Comparison of ENCODE assay signal across 17 mouse cellular contexts in genomic region chr3:96599411-96599810, GRCm38 (mm10). TPM values are rescaled to one million over a fixed set of nuclear protein-coding genes. Genes with fewer than 3 reads are reported as not detected.
DNase-seq lines count a peak whose midpoint lies in the region; ATAC-seq and TF ChIP-seq lines count a peak whose summit lies in the region.
"Had no signal": no experiment of that assay in that cellular context is flagged by ENCODE, and none has a peak within 500 bp of the region (broad histone marks: within the 10 kb centered on the region; RNA-seq: fewer than 3 reads in every experiment).

No protein-coding gene starts in this region.

- no peak overlapping the region for H3K9ac ChIP-seq in hindbrain, embryonic 14.5 days
- no peak overlapping the region for H3K9ac ChIP-seq in embryonic facial prominence, embryonic 14.5 days (ENCODE audit: low read depth, low read length)
- H3K9ac ChIP-seq in forebrain, postnatal 0 days: no peak overlapping the region
- H3K9ac ChIP-seq in midbrain, postnatal 0 days (replicated peaks; ENCODE audit: low read length, poor library complexity, severe bottlenecking): no peak overlapping the region
- no peak overlapping the region for H3K9ac ChIP-seq in kidney, embryonic 14.5 days (ENCODE audit: low read depth, low read length)

- peaks cover 46% of the 10 kb centered on the region for H3K27me3 ChIP-seq in hindbrain, embryonic 10.5 days (ENCODE audit: insufficient read depth, poor library complexity, severe bottlenecking)
- H3K27me3 ChIP-seq in hindbrain, embryonic 14.5 days (ENCODE audit: control insufficient read depth, insufficient read depth, low read length): no peaks in the 10 kb centered on the region
- H3K27me3 ChIP-seq in embryonic facial prominence, embryonic 14.5 days (replicated peaks; ENCODE audit: control insufficient read depth, insufficient read depth, low read length): peaks cover 7% of the 10 kb centered on the region
- no peaks in the 10 kb centered on the region for H3K27me3 ChIP-seq in forebrain, postnatal 0 days (ENCODE audit: insufficient read depth, low read length)
- no peaks in the 10 kb centered on the region for H3K27me3 ChIP-seq in midbrain, postnatal 0 days (ENCODE audit: insufficient read depth, low read length)
- peaks cover 32% of the 10 kb centered on the region for H3K27me3 ChIP-seq in kidney, embryonic 14.5 days (ENCODE audit: control insufficient read depth, insufficient read depth, low read length)
- H3K27me3 ChIP-seq: Patski had no signal

- DNase-seq in hindbrain, embryonic 10.5 days (ENCODE audit: low spot score): no peak
- no peak for DNase-seq in hindbrain, embryonic 14.5 days (ENCODE audit: low spot score)
- no peak for DNase-seq in embryonic facial prominence, embryonic 14.5 days (ENCODE audit: low spot score)
- DNase-seq in forebrain, postnatal 0 days: no peak
- DNase-seq in midbrain, postnatal 0 days (ENCODE audit: low spot score): no peak
- DNase-seq in cerebellum, adult 18-20 months: no peak
- DNase-seq: adrenal gland, postnatal 14 days; heart, adult 18-20 months; kidney, adult 18-20 months; left cerebral cortex, postnatal 4 days; lung, embryonic 14.5 days had no signal

- H3K4me2 ChIP-seq in hindbrain, embryonic 14.5 days (replicated peaks): no peak overlapping the region
- 0 out of 2 replicates have a peak overlapping the region, but pooled peaks have one; percentile 99 for H3K4me2 ChIP-seq in embryonic facial prominence, embryonic 14.5 days (ENCODE audit: low read depth, low read length)
- H3K4me2 ChIP-seq in forebrain, postnatal 0 days (ENCODE audit: low read depth): peak overlapping the region; percentile 100; the same call in 1 of the 2 replicates
- H3K4me2 ChIP-seq in midbrain, postnatal 0 days (ENCODE audit: low read depth, low read length, poor library complexity, severe bottlenecking): 0 out of 2 replicates have a peak overlapping the region, but pooled peaks have one; percentile 96
- H3K4me2 ChIP-seq in kidney, embryonic 14.5 days (replicated peaks; ENCODE audit: low read depth, low read length): no peak overlapping the region

- TF ChIP-seq CTCF in forebrain, postnatal 0 days (IDR thresholded peaks at IDR 0.05; ENCODE audit: low read depth): no peak
- no peak for TF ChIP-seq CTCF in midbrain, postnatal 0 days (IDR thresholded peaks at IDR 0.05)

- H3K27ac ChIP-seq in hindbrain, embryonic 10.5 days: 0 out of 2 replicates have a peak overlapping the region, but pooled peaks have one; percentile 87
- no peak overlapping the region for H3K27ac ChIP-seq in hindbrain, embryonic 14.5 days
- H3K27ac ChIP-seq in embryonic facial prominence, embryonic 14.5 days (replicated peaks; ENCODE audit: low read depth, low read length): no peak overlapping the region
- no peak overlapping the region for H3K27ac ChIP-seq in forebrain, postnatal 0 days (ENCODE audit: low read depth, low read length)
- no peak overlapping the region for H3K27ac ChIP-seq in midbrain, postnatal 0 days (ENCODE audit: low read depth, low read length)
- H3K27ac ChIP-seq in kidney, embryonic 14.5 days (ENCODE audit: low read depth, low read length): no peak overlapping the region
- H3K27ac ChIP-seq: stomach, postnatal 0 days had no signal

- peaks cover 12% of the 10 kb centered on the region; the same call in 1 of the 2 replicates for H3K36me3 ChIP-seq in hindbrain, embryonic 10.5 days
- H3K36me3 ChIP-seq in hindbrain, embryonic 14.5 days (replicated peaks; ENCODE audit: control insufficient read depth, insufficient read depth): no peaks in the 10 kb centered on the region
- no peaks in the 10 kb centered on the region for H3K36me3 ChIP-seq in embryonic facial prominence, embryonic 14.5 days (ENCODE audit: control insufficient read depth, insufficient read depth, low read length)
- no peaks in the 10 kb centered on the region for H3K36me3 ChIP-seq in forebrain, postnatal 0 days (ENCODE audit: insufficient read depth)
- no peaks in the 10 kb centered on the region for H3K36me3 ChIP-seq in midbrain, postnatal 0 days (ENCODE audit: insufficient read depth, low read length)
- no peaks in the 10 kb centered on the region for H3K36me3 ChIP-seq in kidney, embryonic 14.5 days (ENCODE audit: control insufficient read depth, insufficient read depth, low read length)

- no peak for ATAC-seq in hindbrain, embryonic 14.5 days (ENCODE audit: low FRiP score)
- ATAC-seq in embryonic facial prominence, embryonic 14.5 days (ENCODE audit: low read depth): no peak
- no peak for ATAC-seq in forebrain, postnatal 0 days
- ATAC-seq in midbrain, postnatal 0 days (ENCODE audit: low FRiP score): no peak
- ATAC-seq in kidney, embryonic 14.5 days (ENCODE audit: low FRiP score, low TSS enrichment): no peak
- ATAC-seq: Patski had no signal

- H3K4me1 ChIP-seq in hindbrain, embryonic 10.5 days (replicated peaks): peaks cover 82% of the 10 kb centered on the region
- H3K4me1 ChIP-seq in hindbrain, embryonic 14.5 days (replicated peaks; ENCODE audit: control insufficient read depth, insufficient read depth, low read length): peaks cover 57% of the 10 kb centered on the region
- peaks cover 34% of the 10 kb centered on the region for H3K4me1 ChIP-seq in embryonic facial prominence, embryonic 14.5 days (ENCODE audit: control insufficient read depth, insufficient read depth, low read length)
- peaks cover 23% of the 10 kb centered on the region for H3K4me1 ChIP-seq in forebrain, postnatal 0 days (ENCODE audit: insufficient read depth)
- peaks cover 20% of the 10 kb centered on the region; the same call in 1 of the 2 replicates for H3K4me1 ChIP-seq in midbrain, postnatal 0 days (ENCODE audit: insufficient read depth, low read length)
- peaks cover 37% of the 10 kb centered on the region for H3K4me1 ChIP-seq in kidney, embryonic 14.5 days (ENCODE audit: control insufficient read depth, insufficient read depth, low read length)

- WGBS in hindbrain, embryonic 10.5 days: 64% methylated on average over 3 of the region's 3 CpGs
- WGBS in hindbrain, embryonic 14.5 days: 59% methylated on average over 3 of the region's 3 CpGs
- 64% methylated on average over 3 of the region's 3 CpGs for WGBS in embryonic facial prominence, embryonic 14.5 days
- WGBS in forebrain, postnatal 0 days: 84% methylated on average over 3 of the region's 3 CpGs
- WGBS in midbrain, postnatal 0 days: 81% methylated on average over 3 of the region's 3 CpGs
- 79% methylated on average over 3 of the region's 3 CpGs for WGBS in kidney, embryonic 14.5 days

- H3K4me3 ChIP-seq in hindbrain, embryonic 10.5 days: peak overlapping the region; percentile 59; the same call in 1 of the 2 replicates
- no peak overlapping the region for H3K4me3 ChIP-seq in hindbrain, embryonic 14.5 days (replicated peaks; ENCODE audit: low read length)
- no peak overlapping the region for H3K4me3 ChIP-seq in embryonic facial prominence, embryonic 14.5 days (ENCODE audit: low read depth, low read length)
- H3K4me3 ChIP-seq in forebrain, postnatal 0 days (ENCODE audit: low read depth, low read length): no peak overlapping the region
- no peak overlapping the region for H3K4me3 ChIP-seq in midbrain, postnatal 0 days (ENCODE audit: low read depth, low read length)
- H3K4me3 ChIP-seq in kidney, embryonic 14.5 days (ENCODE audit: low read length): no peak overlapping the region

- no peaks in the 10 kb centered on the region for H3K9me3 ChIP-seq in hindbrain, embryonic 10.5 days
- no peaks in the 10 kb centered on the region for H3K9me3 ChIP-seq in hindbrain, embryonic 14.5 days (ENCODE audit: control insufficient read depth, low read length)
- no peaks in the 10 kb centered on the region for H3K9me3 ChIP-seq in embryonic facial prominence, embryonic 14.5 days (ENCODE audit: control insufficient read depth, low read length)
- H3K9me3 ChIP-seq in forebrain, postnatal 0 days (ENCODE audit: low read length): no peaks in the 10 kb centered on the region
- H3K9me3 ChIP-seq in midbrain, postnatal 0 days (ENCODE audit: low read length): no peaks in the 10 kb centered on the region
- H3K9me3 ChIP-seq in kidney, embryonic 14.5 days (ENCODE audit: control insufficient read depth, low read length): no peaks in the 10 kb centered on the region
- H3K9me3 ChIP-seq: megakaryocyte, embryonic 14.5 days had no signal

RNA-seq across cellular contexts. Expression of gene Lix1l, which starts 1.5 kb away (rescaled TPM):
- 5.4 and 5.5 TPM in 2 replicates for polyA plus RNA-seq in hindbrain, embryonic 10.5 days (2016; fragmentation: Nextera tagmentation; extraction: Ambion mirVana)
- 6.1 and 6.4 TPM in 2 replicates for polyA plus RNA-seq in hindbrain, embryonic 14.5 days (2014; fragmentation: Nextera tagmentation; extraction: Ambion mirVana)
- 9.1 and 10.1 TPM in 2 replicates for polyA plus RNA-seq in embryonic facial prominence, embryonic 14.5 days (2014; fragmentation: Nextera tagmentation; extraction: Ambion mirVana)
- total RNA-seq in forebrain, postnatal 0 days (2014; rRNA removed): 53.5 and 59.9 TPM in 2 replicates
- polyA plus RNA-seq in forebrain, postnatal 0 days (2015; fragmentation: Nextera tagmentation; extraction: Ambion mirVana): 3.5 and 3.7 TPM in 2 replicates
- 38.0 and 52.9 TPM in 2 replicates for total RNA-seq in midbrain, postnatal 0 days (2014; rRNA removed)
- polyA plus RNA-seq in midbrain, postnatal 0 days (2015; fragmentation: Nextera tagmentation; extraction: Ambion mirVana): 3.2 TPM in 2 replicates
- 5.8 and 7.0 TPM in 2 replicates for polyA plus RNA-seq in kidney, embryonic 14.5 days (2014; fragmentation: Nextera tagmentation; extraction: Ambion mirVana)

RNA-seq across cellular contexts. Expression of gene Ankrd34a, which starts 3.0 kb away (rescaled TPM):
- 0.92 and 1.5 TPM in 2 replicates for polyA plus RNA-seq in hindbrain, embryonic 10.5 days (2016; fragmentation: Nextera tagmentation; extraction: Ambion mirVana)
- 17.5 and 22.3 TPM in 2 replicates for polyA plus RNA-seq in hindbrain, embryonic 14.5 days (2014; fragmentation: Nextera tagmentation; extraction: Ambion mirVana)
- 2.7 and 3.0 TPM in 2 replicates for polyA plus RNA-seq in embryonic facial prominence, embryonic 14.5 days (2014; fragmentation: Nextera tagmentation; extraction: Ambion mirVana)
- total RNA-seq in forebrain, postnatal 0 days (2014; rRNA removed): 17.7 and 19.3 TPM in 2 replicates
- polyA plus RNA-seq in forebrain, postnatal 0 days (2015; fragmentation: Nextera tagmentation; extraction: Ambion mirVana): 17.6 and 19.2 TPM in 2 replicates
- total RNA-seq in midbrain, postnatal 0 days (2014; rRNA removed): 21.5 and 32.7 TPM in 2 replicates
- 16.3 and 21.0 TPM in 2 replicates for polyA plus RNA-seq in midbrain, postnatal 0 days (2015; fragmentation: Nextera tagmentation; extraction: Ambion mirVana)
- polyA plus RNA-seq in kidney, embryonic 14.5 days (2014; fragmentation: Nextera tagmentation; extraction: Ambion mirVana): 1.8 and 2.4 TPM in 2 replicates

RNA-seq across cellular contexts. Expression of gene Polr3gl, which starts 5.4 kb away (rescaled TPM):
- 25.3 and 29.4 TPM in 2 replicates for polyA plus RNA-seq in hindbrain, embryonic 10.5 days (2016; fragmentation: Nextera tagmentation; extraction: Ambion mirVana)
- polyA plus RNA-seq in hindbrain, embryonic 14.5 days (2014; fragmentation: Nextera tagmentation; extraction: Ambion mirVana): 11.0 and 18.5 TPM in 2 replicates
- polyA plus RNA-seq in embryonic facial prominence, embryonic 14.5 days (2014; fragmentation: Nextera tagmentation; extraction: Ambion mirVana): 8.9 and 11.0 TPM in 2 replicates
- total RNA-seq in forebrain, postnatal 0 days (2014; rRNA removed): 25.7 and 31.8 TPM in 2 replicates
- 27.8 and 35.9 TPM in 2 replicates for polyA plus RNA-seq in forebrain, postnatal 0 days (2015; fragmentation: Nextera tagmentation; extraction: Ambion mirVana)
- total RNA-seq in midbrain, postnatal 0 days (2014; rRNA removed): 13.2 and 16.2 TPM in 2 replicates
- polyA plus RNA-seq in midbrain, postnatal 0 days (2015; fragmentation: Nextera tagmentation; extraction: Ambion mirVana): 29.4 and 32.0 TPM in 2 replicates
- 18.0 and 22.3 TPM in 2 replicates for polyA plus RNA-seq in kidney, embryonic 14.5 days (2014; fragmentation: Nextera tagmentation; extraction: Ambion mirVana)

RNA-seq across cellular contexts. Expression of gene Gm16253, which starts 22.6 kb away (rescaled TPM):
- 0.55 and 0.93 TPM in 2 replicates for polyA plus RNA-seq in hindbrain, embryonic 10.5 days (2016; fragmentation: Nextera tagmentation; extraction: Ambion mirVana)
- 0.39 TPM in 1 of 2 replicates, not detected in the other for polyA plus RNA-seq in hindbrain, embryonic 14.5 days (2014; fragmentation: Nextera tagmentation; extraction: Ambion mirVana)
- polyA plus RNA-seq in embryonic facial prominence, embryonic 14.5 days (2014; fragmentation: Nextera tagmentation; extraction: Ambion mirVana): 0.55 TPM in 1 of 2 replicates, not detected in the other
- total RNA-seq in forebrain, postnatal 0 days (2014; rRNA removed): not detected in 2 replicates
- not detected in 2 replicates for polyA plus RNA-seq in forebrain, postnatal 0 days (2015; fragmentation: Nextera tagmentation; extraction: Ambion mirVana)
- total RNA-seq in midbrain, postnatal 0 days (2014; rRNA removed): not detected in 2 replicates
- polyA plus RNA-seq in midbrain, postnatal 0 days (2015; fragmentation: Nextera tagmentation; extraction: Ambion mirVana): 0.52 TPM in 1 of 2 replicates, not detected in the other
- polyA plus RNA-seq in kidney, embryonic 14.5 days (2014; fragmentation: Nextera tagmentation; extraction: Ambion mirVana): 0.72 and 1.3 TPM in 2 replicates
- total RNA-seq: adrenal gland, postnatal 14 days; layer of hippocampus, adult 8-10 months; left cerebral cortex, postnatal 4 days had no signal
- polyA plus RNA-seq: small intestine, adult 2 months had no signal

RNA-seq across cellular contexts. Expression of gene Rbm8a, which starts 30.3 kb away (rescaled TPM):
- polyA plus RNA-seq in hindbrain, embryonic 10.5 days (2016; fragmentation: Nextera tagmentation; extraction: Ambion mirVana): 185 and 210 TPM in 2 replicates
- 101 and 104 TPM in 2 replicates for polyA plus RNA-seq in hindbrain, embryonic 14.5 days (2014; fragmentation: Nextera tagmentation; extraction: Ambion mirVana)
- 122 and 127 TPM in 2 replicates for polyA plus RNA-seq in embryonic facial prominence, embryonic 14.5 days (2014; fragmentation: Nextera tagmentation; extraction: Ambion mirVana)
- total RNA-seq in forebrain, postnatal 0 days (2014; rRNA removed): 29.2 and 38.5 TPM in 2 replicates
- 110 and 120 TPM in 2 replicates for polyA plus RNA-seq in forebrain, postnatal 0 days (2015; fragmentation: Nextera tagmentation; extraction: Ambion mirVana)
- 23.8 and 25.0 TPM in 2 replicates for total RNA-seq in midbrain, postnatal 0 days (2014; rRNA removed)
- polyA plus RNA-seq in midbrain, postnatal 0 days (2015; fragmentation: Nextera tagmentation; extraction: Ambion mirVana): 115 and 118 TPM in 2 replicates
- polyA plus RNA-seq in kidney, embryonic 14.5 days (2014; fragmentation: Nextera tagmentation; extraction: Ambion mirVana): 167 and 236 TPM in 2 replicates

Comparison
In these comparisons a context has a peak if more than half of its experiments do, and no peak if none do; other contexts are left out.
1. H3K4me2 ChIP-seq: peak in embryonic facial prominence, embryonic 14.5 days (single experiment), forebrain, postnatal 0 days (single experiment) and midbrain, postnatal 0 days (single experiment); none in hindbrain, embryonic 14.5 days (single experiment) and kidney, embryonic 14.5 days (single experiment).